Mouse (Mus musculus) thymus, postnatal 4 days (tissue): ENCODE measurements around the gene Dpf1.

ENCODE experiments used
- DNase-seq: peaks from one replicate; pipeline ENCODE4 v3.0.0; 2021

The Dpf1 gene

GRCm38 (mm10) chr7:29288942-29289638 lies 14.7 kb upstream of the Dpf1 start, which contains the start of gene Ppp1r14a:
Gene Ppp1r14a, plus strand, starts transcription at chr7:29289308.
- DNase-seq: peak; percentile 94

- no peak for DNase-seq
Measured at GRCm38 (mm10) chr7:29289856-29290255, 13.9 kb upstream of the Dpf1 start.

- DNase-seq: no peak
Measured at GRCm38 (mm10) chr7:29290691-29291485, 12.9 kb upstream of the Dpf1 start.

DNA sequence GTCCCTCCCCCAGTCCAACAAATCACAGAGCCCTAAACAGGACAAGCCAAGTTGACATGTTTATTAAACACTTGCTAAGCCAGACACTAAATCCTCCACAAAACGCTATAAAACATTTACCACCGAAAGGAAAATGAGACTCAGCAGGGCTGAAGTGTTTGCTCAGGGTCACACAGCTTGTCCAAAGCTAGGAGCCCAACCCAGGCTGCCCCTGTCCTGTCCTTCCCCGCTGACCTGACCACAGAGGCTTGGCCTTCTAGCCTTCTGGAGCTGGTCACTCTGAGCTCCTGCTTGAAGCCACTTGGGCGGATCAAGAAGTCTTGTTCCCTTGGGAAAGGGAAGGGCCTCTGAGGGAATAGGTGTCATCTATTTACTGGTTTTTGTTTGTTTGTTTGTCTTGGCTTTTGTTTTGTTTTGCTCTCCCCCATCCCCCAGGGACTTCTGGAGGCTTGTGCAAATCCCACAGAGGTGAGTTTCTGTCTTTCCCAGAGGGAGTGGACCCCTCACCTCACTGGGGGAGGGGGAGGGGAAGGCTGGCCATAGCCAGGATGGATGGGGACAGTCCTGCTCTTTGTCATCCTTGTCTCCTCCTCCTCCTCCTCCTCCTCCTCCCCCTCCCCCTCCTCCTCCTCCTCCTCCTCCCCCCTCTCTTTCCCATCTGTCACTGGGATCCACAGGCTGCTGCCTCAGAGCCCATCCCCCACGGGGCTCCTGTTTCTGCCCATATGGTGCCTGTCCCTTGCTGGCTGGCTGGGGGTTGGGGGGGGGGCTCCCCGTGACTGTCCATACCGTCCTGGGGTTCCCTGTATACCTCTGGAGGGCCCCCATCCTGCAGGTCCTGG lies 11.9 kb upstream of the Dpf1 start:
- no peak for DNase-seq

- DNase-seq: no peak
Measured at GRCm38 (mm10) chr7:29292458-29293098, 11.2 kb upstream of the Dpf1 start.

- no peak for DNase-seq
Measured at GRCm38 (mm10) chr7:29293131-29294065, 10.4 kb upstream of the Dpf1 start.

- no peak for DNase-seq
Measured at GRCm38 (mm10) chr7:29294111-29294761, 9.5 kb upstream of the Dpf1 start.

DNA sequence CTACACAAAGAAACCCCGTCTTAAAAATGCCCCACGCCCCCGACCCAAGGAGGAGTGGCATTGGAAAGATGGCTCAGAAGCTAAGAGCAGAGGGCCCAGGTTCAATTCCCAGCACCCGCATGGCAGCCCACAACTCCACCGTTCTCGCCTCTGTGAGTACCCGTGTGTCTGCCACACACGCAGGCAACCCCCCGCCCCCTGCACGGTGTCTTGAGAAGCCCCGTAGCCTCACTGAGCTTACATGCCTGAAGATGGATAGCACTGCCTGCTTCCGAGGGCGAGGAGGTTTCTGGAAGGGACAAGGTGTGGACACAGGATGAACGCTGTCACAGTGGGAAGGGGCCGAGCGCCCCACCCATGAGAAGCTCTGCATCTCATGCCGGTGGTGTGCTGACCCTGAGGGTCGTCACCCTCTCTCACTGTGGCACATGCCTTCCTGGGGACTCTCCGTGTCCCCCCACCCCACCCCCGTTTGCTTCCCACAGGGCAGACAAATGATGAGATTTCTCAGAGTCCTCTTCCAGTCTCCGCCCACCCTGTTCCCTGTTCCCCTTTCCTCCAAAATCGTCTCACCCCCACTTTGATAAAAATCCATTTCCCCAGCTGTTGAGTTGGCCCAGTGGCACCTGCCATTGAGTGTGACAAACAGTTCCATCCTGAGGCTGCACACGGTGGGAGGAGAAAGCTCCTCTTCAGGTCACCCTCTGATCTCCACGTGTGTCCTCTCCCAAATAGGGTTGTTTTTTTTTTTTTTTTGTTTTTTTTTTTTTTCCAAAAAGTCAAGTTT lies 7.7 kb upstream of the Dpf1 start:
- DNase-seq: no peak

DNA sequence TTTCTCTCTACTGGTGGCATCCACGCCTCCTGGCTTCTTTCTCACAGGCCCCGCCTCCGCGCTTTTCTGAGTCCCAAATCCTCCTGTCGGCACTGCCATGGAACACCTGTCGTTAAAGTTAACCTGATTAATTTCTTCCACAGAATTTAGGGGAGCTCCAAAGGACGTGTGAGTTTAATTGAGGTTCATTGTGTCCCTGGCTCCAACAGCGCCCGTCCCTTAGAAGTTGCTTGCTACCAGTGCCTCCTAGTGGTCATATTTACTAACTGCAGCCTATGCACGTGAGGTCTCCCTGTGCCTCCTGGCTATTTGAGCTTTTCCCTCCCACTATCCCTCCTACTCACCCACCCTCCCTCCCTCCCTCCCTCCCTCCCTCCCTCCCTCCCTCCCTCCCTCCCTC lies 6.8 kb upstream of the Dpf1 start:
- peak; percentile 69 for DNase-seq

DNA sequence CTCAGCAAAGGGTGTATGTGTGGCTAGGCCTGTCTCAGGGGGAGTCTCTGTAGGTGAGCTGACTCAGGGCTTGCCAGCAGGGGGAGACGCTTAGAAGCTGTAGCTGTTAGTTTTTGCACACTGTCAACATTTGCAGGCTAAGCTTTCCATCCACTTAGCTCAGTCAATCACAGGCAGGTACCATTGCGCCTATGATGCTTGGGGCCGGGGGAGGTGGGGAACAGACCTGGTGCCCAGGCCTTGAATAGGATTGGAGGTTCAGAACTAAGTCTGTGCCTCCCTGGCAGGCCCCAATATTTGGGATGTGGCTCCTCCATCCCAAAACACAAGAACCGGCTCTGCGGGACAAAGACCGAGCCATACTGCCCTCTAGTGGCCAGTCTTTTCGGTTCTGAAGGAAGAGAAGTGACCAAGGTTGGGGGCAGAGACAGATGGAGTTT lies 2.6 kb upstream of the Dpf1 start:
- peak; percentile 88 for DNase-seq

- DNase-seq: no peak
Measured at GRCm38 (mm10) chr7:29302641-29303040, 1.1 kb upstream of the Dpf1 start.

DNA sequence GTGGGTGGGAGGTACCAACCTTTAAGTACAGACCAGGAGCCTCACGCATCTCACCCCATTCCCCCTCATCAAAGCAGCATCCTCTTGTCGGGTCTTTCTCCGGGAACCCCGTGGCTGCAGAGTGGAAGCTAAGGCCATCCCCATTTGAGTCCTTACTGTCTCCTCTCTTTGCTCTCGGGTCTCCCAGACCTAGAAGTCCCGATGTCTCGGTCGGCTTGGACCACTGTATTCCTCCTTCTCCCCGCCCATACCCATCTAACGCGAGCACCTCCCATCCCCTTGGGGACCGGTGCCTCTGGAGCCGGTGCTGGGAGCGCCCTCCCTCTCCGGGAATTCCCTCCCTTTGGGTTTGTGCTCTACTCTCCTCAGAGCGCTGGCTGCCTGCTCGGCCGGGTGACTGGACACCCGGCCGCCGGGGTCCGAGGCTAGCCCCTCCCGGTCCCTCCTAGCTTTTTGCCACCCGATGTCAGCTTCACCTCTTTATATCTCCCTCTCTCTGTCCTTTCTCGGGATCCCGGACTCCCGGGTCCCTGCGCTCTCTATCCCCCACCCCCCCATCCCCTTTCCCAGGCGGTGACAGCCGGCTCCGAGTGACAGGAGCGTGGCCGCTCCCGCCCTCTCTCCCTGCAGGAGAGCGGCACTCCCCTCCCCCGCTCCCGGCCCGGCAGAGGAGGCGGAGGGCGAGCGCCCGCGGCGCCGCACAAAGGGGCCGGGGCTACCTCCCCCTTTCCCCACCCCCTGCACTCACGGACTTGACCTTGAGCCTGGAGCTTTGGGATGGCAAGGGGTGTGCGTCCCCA lies 912 bp downstream of the Dpf1 start:
- DNase-seq: peak; percentile 48

GRCm38 (mm10) chr7:29305263-29305988 lies 1.7 kb downstream of the Dpf1 start:
- DNase-seq: no peak

GRCm38 (mm10) chr7:29306108-29306507 lies 2.4 kb downstream of the Dpf1 start:
- DNase-seq: no peak

DNA sequence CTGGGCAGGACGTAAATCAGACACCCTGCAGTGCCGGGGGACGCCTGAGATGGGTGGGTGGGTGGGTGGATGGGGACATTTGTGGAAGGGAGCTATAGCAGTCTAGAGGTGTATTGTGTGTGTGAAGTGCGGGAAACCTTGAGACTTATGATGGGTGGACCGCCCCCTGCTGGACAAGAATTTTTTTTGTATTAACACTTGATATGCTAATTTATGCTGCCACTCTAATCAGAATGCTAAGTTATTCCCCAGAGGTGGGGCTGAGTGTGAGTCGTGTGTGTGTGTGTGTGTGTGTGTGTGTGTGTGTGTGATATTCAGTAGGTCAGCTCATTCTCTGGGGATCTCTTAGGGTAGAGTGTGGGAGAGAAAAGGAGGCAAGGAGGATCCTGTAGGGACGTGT lies 2.9 kb downstream of the Dpf1 start:
- peak; percentile 66 for DNase-seq

DNA sequence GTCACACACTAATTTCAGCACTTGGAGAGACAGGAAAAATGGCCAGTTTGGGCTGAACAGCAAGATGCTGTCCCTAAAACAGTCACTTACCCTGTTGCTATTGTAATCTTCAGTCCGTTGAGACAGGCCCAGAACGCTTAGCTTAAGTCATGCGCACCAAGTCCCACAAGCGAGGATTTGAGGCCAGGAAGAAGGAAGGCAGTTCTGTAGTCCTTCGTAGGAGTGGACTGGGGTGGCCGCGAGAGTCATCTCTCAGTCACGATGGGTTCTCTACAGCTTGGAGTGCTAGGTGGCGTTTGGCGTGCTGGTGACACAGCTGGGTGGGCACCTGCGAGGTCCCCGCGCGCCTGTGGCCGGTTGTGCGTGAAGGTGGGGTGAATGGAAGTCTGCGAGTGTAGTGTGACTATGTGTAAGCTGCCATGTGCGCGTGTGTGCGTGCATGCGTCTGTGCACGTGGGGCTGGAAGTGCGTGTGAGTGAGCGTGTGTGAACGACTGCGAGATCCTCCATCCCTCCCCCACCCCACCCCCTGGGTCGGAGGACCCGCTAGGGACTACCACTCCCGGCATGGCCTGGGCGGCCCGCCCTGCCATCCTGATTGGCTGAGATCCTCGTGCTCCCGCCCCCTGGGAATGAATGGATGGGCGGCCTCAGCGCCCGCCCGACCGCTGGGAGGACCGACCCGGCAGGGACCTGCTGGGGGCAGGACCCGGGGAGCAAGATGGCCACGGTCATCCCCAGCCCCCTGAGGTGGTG lies 3.8 kb downstream of the Dpf1 start:
- peak; percentile 90 for DNase-seq

DNA sequence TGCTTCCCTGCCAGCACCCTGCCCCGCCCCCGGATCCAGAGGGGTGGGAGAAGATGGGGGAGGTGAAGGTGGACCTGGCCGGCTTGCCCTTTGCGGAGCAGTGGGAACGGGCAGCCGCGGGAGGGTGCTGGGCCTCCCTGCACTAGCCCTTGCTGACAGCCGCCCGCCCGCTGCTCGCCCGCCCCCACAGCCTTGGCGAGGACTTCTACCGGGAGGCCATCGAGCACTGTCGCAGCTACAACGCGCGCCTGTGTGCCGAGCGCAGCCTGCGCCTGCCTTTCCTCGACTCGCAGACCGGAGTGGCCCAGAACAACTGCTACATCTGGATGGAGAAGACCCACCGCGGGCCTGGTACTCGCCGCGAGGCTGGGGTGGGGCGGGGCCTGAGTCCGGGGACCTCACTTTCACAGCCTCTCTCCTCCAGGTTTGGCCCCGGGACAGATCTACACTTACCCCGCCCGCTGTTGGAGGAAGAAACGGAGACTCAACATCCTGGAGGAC lies 5.5 kb downstream of the Dpf1 start:
- peak; percentile 74 for DNase-seq

DNA sequence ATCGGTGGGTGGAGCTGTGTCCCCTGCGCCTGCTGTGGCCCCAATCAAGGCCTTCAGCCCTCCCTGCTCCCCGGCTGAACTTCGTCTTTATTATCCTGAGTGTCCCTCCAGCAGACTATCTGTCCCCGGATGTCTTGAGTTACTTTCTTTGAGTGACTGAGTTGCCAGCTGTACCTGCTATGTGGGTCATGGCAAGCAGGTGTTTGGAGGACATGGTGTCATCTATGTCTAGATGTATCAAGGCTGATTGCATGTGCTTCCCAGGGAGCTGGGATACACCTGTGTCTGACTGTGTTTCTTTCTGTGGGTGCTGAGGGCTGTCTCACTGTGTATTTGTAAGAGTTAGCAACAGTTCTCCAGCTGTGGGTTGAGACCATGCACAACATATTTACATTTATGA lies 6.0 kb downstream of the Dpf1 start:
- no peak for DNase-seq
